9 mouse cellular contexts compared by ENCODE assay signal in the genomic region with DNA sequence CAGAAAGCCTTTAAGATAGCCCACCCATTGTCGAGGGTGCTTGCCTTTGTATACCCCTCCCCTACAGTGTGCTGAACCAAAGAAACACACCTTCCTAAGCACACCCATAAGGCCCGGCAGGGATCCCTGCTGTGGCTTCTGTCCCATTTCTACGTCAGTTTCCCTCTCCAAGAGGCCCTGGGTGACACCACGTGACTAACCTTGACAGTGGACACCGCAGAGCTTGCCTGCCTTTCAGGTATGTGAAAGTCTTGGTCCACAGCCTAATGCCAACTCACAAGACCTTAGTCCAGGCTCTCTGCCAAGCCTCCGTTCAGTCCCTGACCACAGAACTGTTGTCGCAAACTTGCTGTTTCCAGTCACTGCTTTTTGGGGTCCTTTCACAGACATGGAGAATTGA. TPM values are rescaled to one million over a fixed set of nuclear protein-coding genes. Genes with fewer than 3 reads are reported as not detected.
DNase-seq lines count a peak whose midpoint lies in the region; ATAC-seq and TF ChIP-seq lines count a peak whose summit lies in the region.
"Had no signal": no experiment of that assay in that cellular context is flagged by ENCODE, and none has a peak within 500 bp of the region (broad histone marks: within the 10 kb centered on the region; RNA-seq: fewer than 3 reads in every experiment).

No protein-coding gene starts in this region.

- no peak overlapping the region for H3K27ac ChIP-seq in intestine, embryonic 14.5 days (ENCODE audit: low read depth)
- H3K27ac ChIP-seq in liver, postnatal 0 days (ENCODE audit: low read depth), result peak overlapping the region; percentile 90
- H3K27ac ChIP-seq in neural tube, embryonic 15.5 days (replicated peaks), result no peak overlapping the region

- H3K36me3 ChIP-seq in intestine, embryonic 14.5 days (ENCODE audit: control insufficient read depth, insufficient read depth, low read length), result no peaks in the 10 kb centered on the region
- no peaks in the 10 kb centered on the region for H3K36me3 ChIP-seq in liver, postnatal 0 days (replicated peaks; ENCODE audit: insufficient read depth, low read length)
- no peaks in the 10 kb centered on the region for H3K36me3 ChIP-seq in neural tube, embryonic 15.5 days

- peak; percentile 7 for DNase-seq in urinary bladder, postnatal 14 days (ENCODE audit: low spot score)
- DNase-seq in urinary bladder, postnatal 25 days (ENCODE audit: low spot score), result no peak
- DNase-seq in intestine, embryonic 14.5 days (ENCODE audit: low spot score), result no peak
- peak; percentile 57 for DNase-seq in liver, postnatal 0 days
- DNase-seq in retina, postnatal 1 day, result no peak
- DNase-seq in embryo, embryonic 11 days, result no peak
- no peak for DNase-seq in right cerebral cortex, postnatal 10 days (ENCODE audit: low spot score in 2 of 2)
- DNase-seq: layer of hippocampus, adult 9-11 months had no signal

- 66% methylated on average over 7 of the region's 7 CpGs for WGBS in intestine, embryonic 14.5 days
- WGBS in liver, postnatal 0 days (ENCODE audit: insufficient replicate concordance), result 31% methylated on average over 7 of the region's 7 CpGs
- 75% methylated on average over 7 of the region's 7 CpGs for WGBS in neural tube, embryonic 15.5 days

- no peak for TF ChIP-seq CTCF in liver, postnatal 0 days (IDR thresholded peaks at IDR 0.05; ENCODE audit: low read depth)

- H3K9ac ChIP-seq in intestine, embryonic 14.5 days (ENCODE audit: low read length), result no peak overlapping the region
- H3K9ac ChIP-seq in liver, postnatal 0 days (replicated peaks), result peak overlapping the region; percentile 44
- no peak overlapping the region for H3K9ac ChIP-seq in neural tube, embryonic 15.5 days (replicated peaks)

- 0 out of 2 replicates have a peak, but pooled peaks have one; percentile 27 for ATAC-seq in intestine, embryonic 14.5 days (replicated peaks; ENCODE audit: low FRiP score, low TSS enrichment, low read depth)
- ATAC-seq in liver, postnatal 0 days, result peak; percentile 67
- ATAC-seq in neural tube, embryonic 15.5 days (ENCODE audit: low FRiP score), result no peak

- no peaks in the 10 kb centered on the region for H3K9me3 ChIP-seq in intestine, embryonic 14.5 days (ENCODE audit: control insufficient read depth, low read length)
- no peaks in the 10 kb centered on the region for H3K9me3 ChIP-seq in liver, postnatal 0 days (ENCODE audit: low read length)
- H3K9me3 ChIP-seq in neural tube, embryonic 15.5 days (replicated peaks), result no peaks in the 10 kb centered on the region

- no peak for TF ChIP-seq EP300 in liver, postnatal 0 days (IDR thresholded peaks at IDR 0.05; ENCODE audit: low read depth)

- no peak overlapping the region for H3K4me3 ChIP-seq in intestine, embryonic 14.5 days (ENCODE audit: low read depth, low read length)
- no peak overlapping the region for H3K4me3 ChIP-seq in liver, postnatal 0 days (ENCODE audit: low read depth, low read length)
- H3K4me3 ChIP-seq in neural tube, embryonic 15.5 days (replicated peaks), result no peak overlapping the region

- H3K4me2 ChIP-seq in intestine, embryonic 14.5 days (ENCODE audit: low read length), result no peak overlapping the region
- H3K4me2 ChIP-seq in liver, postnatal 0 days (ENCODE audit: low read depth, low read length), result peak overlapping the region; percentile 56
- no peak overlapping the region for H3K4me2 ChIP-seq in neural tube, embryonic 15.5 days

- H3K27me3 ChIP-seq in intestine, embryonic 14.5 days (replicated peaks; ENCODE audit: control insufficient read depth, insufficient read depth, low read length), result no peaks in the 10 kb centered on the region
- no peaks in the 10 kb centered on the region for H3K27me3 ChIP-seq in liver, postnatal 0 days (ENCODE audit: insufficient read depth, low read length)
- H3K27me3 ChIP-seq in neural tube, embryonic 15.5 days (replicated peaks), result no peaks in the 10 kb centered on the region

- H3K4me1 ChIP-seq in intestine, embryonic 14.5 days (replicated peaks; ENCODE audit: control insufficient read depth, insufficient read depth, low read length), result no peaks in the 10 kb centered on the region
- peaks cover 15% of the 10 kb centered on the region; the same call in 1 of the 2 replicates for H3K4me1 ChIP-seq in liver, postnatal 0 days (ENCODE audit: insufficient read depth)
- no peaks in the 10 kb centered on the region for H3K4me1 ChIP-seq in neural tube, embryonic 15.5 days

RNA-seq across cellular contexts. Expression of gene Samd7, which starts 20.1 kb away (rescaled TPM):
- not detected in 2 replicates for polyA plus RNA-seq in intestine, embryonic 14.5 days (2014; fragmentation: Nextera tagmentation; extraction: Ambion mirVana)
- polyA plus RNA-seq in liver, postnatal 0 days (2015; fragmentation: Nextera tagmentation; extraction: Ambion mirVana), result 0.04 TPM in 2 replicates
- polyA plus RNA-seq in neural tube, embryonic 15.5 days (2015; fragmentation: Nextera tagmentation; extraction: Ambion mirVana), result not detected in 2 replicates

RNA-seq across cellular contexts. Expression of gene Sec62, which starts 26.5 kb away (rescaled TPM):
- polyA plus RNA-seq in intestine, embryonic 14.5 days (2014; fragmentation: Nextera tagmentation; extraction: Ambion mirVana), result 73.9 and 76.5 TPM in 2 replicates
- polyA plus RNA-seq in liver, postnatal 0 days (2015; fragmentation: Nextera tagmentation; extraction: Ambion mirVana), result 90.8 and 102 TPM in 2 replicates
- polyA plus RNA-seq in neural tube, embryonic 15.5 days (2015; fragmentation: Nextera tagmentation; extraction: Ambion mirVana), result 86.5 and 96.0 TPM in 2 replicates

Comparison
In these comparisons a context has a peak if more than half of its experiments do, and no peak if none do; other contexts are left out.
1. DNase-seq: peak in urinary bladder, postnatal 14 days (single experiment) and liver, postnatal 0 days (single experiment); none in urinary bladder, postnatal 25 days (single experiment), intestine, embryonic 14.5 days (single experiment), retina, postnatal 1 day (single experiment), embryo, embryonic 11 days (single experiment) and right cerebral cortex, postnatal 10 days (0 of 2).